Mouse (Mus musculus) embryonic facial prominence, embryonic 11.5 days (tissue): ENCODE measurements around the gene Herc2. TPM values are rescaled to one million over a fixed set of nuclear protein-coding genes. Genes with fewer than 3 reads are reported as not detected.

Experiments used
- polyA plus RNA-seq: library from polyadenylated mRNA; unstranded; fragments of >200 nt; fragmentation: Nextera tagmentation; extraction: Ambion mirVana; gene quantifications from 2 replicates; pipeline ENCODE4 v1.2.1, GENCODE M21; 2014

The Herc2 gene
- polyA plus RNA-seq, 1 experiment from 2014 or later, result 22.9 TPM

Other genes with a start within 250 kb of the Herc2 start
- gene Cyfip1, start 208.5 kb upstream of the Herc2 start, polyA plus RNA-seq, result 120 and 122 TPM in 2 replicates
- 54.4 and 55.1 TPM in 2 replicates for gene Nipa2, start 87.7 kb upstream of the Herc2 start, polyA plus RNA-seq
- 7.4 and 8.3 TPM in 2 replicates for gene Nipa1, start 30.2 kb upstream of the Herc2 start, polyA plus RNA-seq
- 0.98 and 2.3 TPM in 2 replicates for gene Oca2, start 189.6 kb downstream of the Herc2 start, polyA plus RNA-seq